Mouse (Mus musculus) bone marrow macrophage, adult 2 months (primary cell): Measurements from ENCODE around the gene Rab30.

ENCODE experiments used
- CTCF ChIP-seq: IDR thresholded peaks from 2 replicates; pipeline ENCODE4 v1.5.1; 2012; ENCODE audit warnings: low read depth, mild to moderate bottlenecking, low read length, moderate library complexity
- POLR2A ChIP-seq: IDR thresholded peaks from 2 replicates; pipeline ENCODE4 v1.6.1; 2012; ENCODE audit warnings: mild to moderate bottlenecking, low read depth, low read length, borderline replicate concordance

DNA sequence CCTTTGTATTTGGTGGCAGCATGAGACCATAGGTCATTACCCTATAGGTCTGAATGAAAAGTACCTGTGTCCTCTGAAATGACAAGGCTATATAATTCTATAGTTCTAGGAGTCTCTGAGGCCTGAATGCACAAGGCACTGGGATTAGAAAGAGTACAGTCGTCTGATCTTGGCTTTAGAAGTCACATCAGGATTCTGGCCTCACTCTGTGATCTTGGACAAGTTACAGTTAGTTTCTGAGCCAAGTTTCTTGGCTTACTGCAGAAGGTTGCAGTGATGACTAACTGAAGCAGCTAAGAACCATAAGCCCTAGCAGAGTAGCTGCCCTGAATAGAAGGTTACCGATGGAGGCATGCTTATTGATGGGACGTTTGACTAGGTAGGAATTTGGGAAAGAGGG is 134.7 kb downstream of the Rab30 start:
- TF ChIP-seq CTCF, result no peak
- TF ChIP-seq POLR2A, result no peak
